29 mouse cellular contexts compared by ENCODE assay signal in genomic region chr3:53145526-53145925, GRCm38 (mm10).
DNase-seq lines count a peak whose midpoint lies in the region; ATAC-seq lines count a peak whose summit lies in the region.
"Had no signal": no experiment of that assay in that cellular context is flagged by ENCODE, and none has a peak within 500 bp of the region (broad histone marks: within the 10 kb centered on the region; RNA-seq: fewer than 3 reads in every experiment).

No protein-coding gene starts in this region.

- H3K36me3 ChIP-seq in midbrain, embryonic 15.5 days (replicated peaks): no peaks in the 10 kb centered on the region
- H3K36me3 ChIP-seq: embryonic facial prominence, embryonic 12.5 days; embryonic facial prominence, embryonic 15.5 days; G1E; heart, embryonic 10.5 days; heart, embryonic 13.5 days had no signal

- no peak for ATAC-seq in midbrain, embryonic 15.5 days (replicated peaks)
- ATAC-seq: forebrain, embryonic 14.5 days; forebrain, postnatal 0 days; hindbrain, postnatal 0 days; inflammation-experienced regulatory T-cells, adult 6 months; intestine, embryonic 16.5 days; Patski had no signal

- no peak overlapping the region for H3K4me3 ChIP-seq in midbrain, embryonic 15.5 days
- H3K4me3 ChIP-seq: embryonic facial prominence, embryonic 12.5 days; embryonic facial prominence, embryonic 15.5 days; gastrocnemius, adult 2 months; heart, embryonic 10.5 days; heart, embryonic 13.5 days had no signal

- H3K9ac ChIP-seq in midbrain, embryonic 15.5 days: no peak overlapping the region
- H3K9ac ChIP-seq: embryonic facial prominence, embryonic 12.5 days; embryonic facial prominence, embryonic 15.5 days; forebrain, postnatal 0 days; heart, embryonic 13.5 days; hindbrain, embryonic 14.5 days had no signal

- no peaks in the 10 kb centered on the region for H3K27me3 ChIP-seq in midbrain, embryonic 15.5 days (replicated peaks)
- H3K27me3 ChIP-seq: CH12.LX; embryonic facial prominence, embryonic 12.5 days; embryonic facial prominence, embryonic 15.5 days; heart, embryonic 13.5 days; Patski had no signal

- no peak overlapping the region for H3K4me2 ChIP-seq in midbrain, embryonic 15.5 days
- H3K4me2 ChIP-seq: embryonic facial prominence, embryonic 12.5 days; embryonic facial prominence, embryonic 15.5 days; heart, embryonic 13.5 days; hindbrain, embryonic 14.5 days had no signal

- 49% methylated on average over 2 of the region's 2 CpGs for WGBS in midbrain, embryonic 15.5 days

- H3K9me3 ChIP-seq in midbrain, embryonic 15.5 days: no peaks in the 10 kb centered on the region
- H3K9me3 ChIP-seq: embryonic facial prominence, embryonic 12.5 days; embryonic facial prominence, embryonic 15.5 days; heart, embryonic 10.5 days; heart, embryonic 13.5 days had no signal

- H3K4me1 ChIP-seq in midbrain, embryonic 15.5 days: no peaks in the 10 kb centered on the region
- H3K4me1 ChIP-seq: embryonic facial prominence, embryonic 12.5 days; embryonic facial prominence, embryonic 15.5 days had no signal

- H3K27ac ChIP-seq in midbrain, embryonic 15.5 days: no peak overlapping the region
- H3K27ac ChIP-seq: embryonic facial prominence, embryonic 12.5 days; embryonic facial prominence, embryonic 15.5 days; gastrocnemius, adult 2 months; heart, embryonic 10.5 days; heart, embryonic 13.5 days; hindbrain, embryonic 14.5 days; hindbrain, postnatal 0 days had no signal

- peak; percentile 50 to 52 for DNase-seq in cerebellum, adult 18-20 months
- DNase-seq in cerebellum, postnatal 4 days (ENCODE audit: low spot score in 2 of 2): no peak
- peak; percentile 69 for DNase-seq in heart, adult 11 months
- no peak for DNase-seq in heart, adult 9 months (ENCODE audit: low spot score in 2 of 2)
- DNase-seq in cerebellum, postnatal 25 days: peak; percentile 57 to 64
- DNase-seq in thymus, postnatal 0 days (ENCODE audit: low spot score): no peak
- DNase-seq: adrenal gland, postnatal 10 days; adrenal gland, postnatal 36 days; B cell, adult 2 months; forebrain, postnatal 0 days; gastrocnemius, adult 2 months; gastrocnemius, postnatal 14 days; heart, adult 18-20 months; heart, postnatal 14 days; heart, postnatal 4 days; kidney, adult 18-20 months had no signal

Comparison
In these comparisons a context has a peak if more than half of its experiments do, and no peak if none do; other contexts are left out.
1. DNase-seq: peak in cerebellum, adult 18-20 months (2 of 2), heart, adult 11 months (single experiment) and cerebellum, postnatal 25 days (2 of 2); none in cerebellum, postnatal 4 days (0 of 2), heart, adult 9 months (0 of 2) and thymus, postnatal 0 days (single experiment).